Mouse (Mus musculus) fat pad, adult 2 months (tissue): ENCODE data around the gene P2rx7.

Experiments
- DNase-seq: peaks from one replicate; pipeline ENCODE4 v3.0.0-alpha.2; 2011; ENCODE audit warnings: low read depth, low spot score; ENCODE audit errors: extremely low read depth

The P2rx7 gene

DNA sequence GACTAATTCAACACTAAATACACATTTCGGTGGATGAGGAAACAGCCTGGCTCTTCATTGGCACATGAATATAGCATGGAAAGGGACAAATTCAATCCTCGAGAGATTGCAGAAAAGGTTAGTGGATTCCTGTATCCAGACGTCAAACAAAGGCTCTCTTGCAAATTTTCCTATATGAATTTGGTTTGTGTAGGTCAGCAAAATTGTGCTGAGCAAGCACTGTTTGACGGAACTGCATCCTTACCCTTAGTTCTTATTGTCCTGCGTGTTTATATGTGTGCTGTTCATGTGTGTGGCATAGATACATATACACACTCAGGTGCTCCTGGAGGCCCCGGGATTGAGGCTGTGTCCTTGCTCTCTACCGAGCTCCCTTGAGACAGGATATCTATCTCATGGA, 45.4 kb downstream of the P2rx7 start:
- DNase-seq = no peak

GRCm38 (mm10) chr5:122690486-122690885, 46.8 kb downstream of the P2rx7 start:
- DNase-seq = no peak

GRCm38 (mm10) chr5:122693431-122694207, 49.9 kb downstream of the P2rx7 start:
- DNase-seq = no peak

DNA sequence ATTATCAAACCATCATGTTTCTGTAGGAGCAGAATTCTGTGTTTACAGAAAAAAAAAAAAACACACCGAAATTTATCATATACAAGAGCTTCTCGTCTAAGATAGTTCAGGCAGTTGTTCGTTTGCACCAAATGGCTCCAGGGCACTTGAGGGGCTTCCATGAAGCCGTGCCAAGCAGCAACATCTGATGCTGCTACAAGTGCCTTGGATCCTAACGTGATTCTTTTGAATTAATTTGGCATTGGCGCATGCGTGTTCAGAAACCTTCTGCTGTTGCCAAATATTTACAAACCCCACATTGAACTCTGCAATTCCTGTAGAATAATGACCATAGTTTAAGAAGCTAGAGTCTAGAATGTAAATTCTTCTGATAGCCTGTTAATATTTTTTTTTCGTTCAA, 51.8 kb downstream of the P2rx7 start:
- DNase-seq = no peak

GRCm38 (mm10) chr5:122698041-122698700, 54.5 kb downstream of the P2rx7 start:
- no peak for DNase-seq

DNA sequence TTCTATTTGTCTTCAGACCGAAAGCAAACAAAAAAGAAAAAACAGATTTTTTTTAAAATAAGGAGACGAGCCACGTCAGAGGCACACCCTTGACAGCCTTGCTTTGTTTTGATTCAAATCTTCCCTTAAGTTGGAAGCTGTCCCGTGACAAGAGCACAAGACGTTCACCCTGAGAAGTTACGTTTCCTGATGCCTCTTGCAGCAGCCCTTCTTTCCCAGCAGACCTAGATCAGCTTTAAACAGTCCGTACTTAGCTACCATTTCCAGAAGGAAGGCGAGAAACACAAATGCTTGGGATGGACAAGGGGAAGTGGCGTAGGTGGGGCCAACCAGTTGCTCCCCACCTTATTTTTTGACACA, 55.0 kb downstream of the P2rx7 start:
- DNase-seq = no peak

DNA sequence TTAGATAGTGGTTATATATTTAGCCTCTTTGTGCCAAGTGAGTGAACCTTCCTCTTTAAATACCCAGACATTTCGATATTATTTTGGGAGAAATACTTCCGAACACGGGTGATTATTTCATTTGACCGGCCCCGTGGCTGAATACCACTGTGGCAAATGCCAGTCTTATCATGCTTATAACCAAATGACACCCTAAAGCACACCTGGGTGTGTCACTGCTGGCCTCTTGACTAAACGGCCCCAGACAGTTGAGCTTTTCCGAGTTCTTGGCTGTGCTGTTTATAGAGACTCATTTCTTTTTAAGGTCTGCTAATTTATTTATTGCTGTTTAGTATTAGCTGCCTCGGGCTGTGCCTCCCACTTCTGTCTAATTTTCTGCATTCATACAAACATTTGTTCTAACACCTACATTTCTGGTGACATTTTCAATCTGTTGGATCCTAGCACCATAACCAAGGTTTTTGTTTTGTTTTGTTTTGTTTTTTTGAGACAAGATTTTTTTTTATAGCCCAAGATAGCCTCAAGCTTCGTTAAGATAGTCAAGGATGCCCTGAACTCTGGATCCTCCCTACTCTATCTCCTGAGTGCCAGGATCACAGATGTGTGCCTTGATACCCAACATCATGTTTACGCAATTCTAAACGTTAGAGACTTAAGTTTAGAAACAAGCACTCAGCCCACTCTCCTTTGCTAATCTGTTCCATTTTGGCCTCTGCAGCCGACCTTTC, 56.6 kb downstream of the P2rx7 start:
- peak; percentile 78 for DNase-seq

DNA sequence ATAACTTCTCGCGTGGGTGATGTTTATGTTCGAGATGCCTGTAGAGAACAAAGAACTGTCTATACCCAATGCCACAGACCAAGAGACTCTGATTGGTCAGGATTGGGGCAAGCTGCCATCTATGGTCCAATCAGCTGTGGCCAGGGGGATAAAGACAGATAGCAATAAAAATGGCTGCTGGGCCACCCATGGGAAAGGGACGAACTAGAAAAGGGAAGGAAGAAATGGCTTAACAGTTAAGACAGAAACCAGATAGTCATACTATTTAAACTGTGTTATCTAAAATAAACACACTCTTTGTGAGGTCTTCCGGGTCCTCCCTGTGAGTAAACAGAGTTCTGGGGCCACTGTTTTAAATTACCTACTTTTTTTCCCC, 57.1 kb downstream of the P2rx7 start:
- no peak for DNase-seq

DNA sequence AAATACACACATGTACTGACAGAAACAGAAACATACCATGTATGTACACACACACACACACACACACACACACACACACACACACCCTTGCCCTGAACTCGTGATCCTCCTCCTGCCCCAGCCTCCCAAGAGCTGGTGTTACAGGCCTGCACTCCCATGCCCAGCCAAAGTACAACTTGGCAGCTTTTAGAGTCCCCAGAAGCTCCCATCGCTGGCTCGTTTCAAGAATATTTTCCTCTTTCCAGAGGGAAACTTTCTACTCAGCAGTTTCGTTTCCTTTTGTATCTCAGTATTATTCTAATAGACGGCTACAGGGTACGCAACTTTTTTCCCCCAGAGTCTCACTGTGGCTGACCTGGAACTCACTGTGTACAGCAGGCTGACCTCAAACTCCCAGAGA, 58.4 kb downstream of the P2rx7 start:
- DNase-seq = no peak

DNA sequence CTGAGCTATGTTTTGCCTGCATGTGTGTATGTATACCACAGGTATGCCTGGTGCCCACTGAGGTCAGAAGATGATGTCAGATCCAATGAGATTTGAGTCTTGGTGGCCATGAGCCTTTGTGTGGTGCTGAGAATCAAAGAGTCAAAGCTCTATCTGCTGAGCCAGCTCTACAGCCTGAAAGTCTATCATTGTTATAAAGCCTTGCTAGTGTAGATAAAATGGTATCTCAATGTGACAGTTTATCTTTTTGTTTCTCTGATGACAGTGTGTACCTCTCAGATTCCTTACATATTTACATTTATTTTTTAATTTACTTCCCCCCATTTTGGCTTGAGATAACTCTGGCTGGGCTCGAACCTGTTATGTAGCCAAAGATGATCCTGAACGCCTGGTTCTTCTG, 59.9 kb downstream of the P2rx7 start:
- DNase-seq = no peak

- DNase-seq = no peak
Observed at GRCm38 (mm10) chr5:122704571-122704970, 60.9 kb downstream of the P2rx7 start.

- DNase-seq = no peak
Observed at GRCm38 (mm10) chr5:122705174-122705573, 61.5 kb downstream of the P2rx7 start.

GRCm38 (mm10) chr5:122706917-122707275, 63.2 kb downstream of the P2rx7 start:
- DNase-seq = no peak

GRCm38 (mm10) chr5:122707276-122708181, 63.8 kb downstream of the P2rx7 start, which contains the start of gene P2rx4:
P2rx4 (plus strand) TSS chr5:122707544.
- no peak for DNase-seq

- no peak for DNase-seq
Observed at GRCm38 (mm10) chr5:122708819-122709218, 65.1 kb downstream of the P2rx7 start.

DNA sequence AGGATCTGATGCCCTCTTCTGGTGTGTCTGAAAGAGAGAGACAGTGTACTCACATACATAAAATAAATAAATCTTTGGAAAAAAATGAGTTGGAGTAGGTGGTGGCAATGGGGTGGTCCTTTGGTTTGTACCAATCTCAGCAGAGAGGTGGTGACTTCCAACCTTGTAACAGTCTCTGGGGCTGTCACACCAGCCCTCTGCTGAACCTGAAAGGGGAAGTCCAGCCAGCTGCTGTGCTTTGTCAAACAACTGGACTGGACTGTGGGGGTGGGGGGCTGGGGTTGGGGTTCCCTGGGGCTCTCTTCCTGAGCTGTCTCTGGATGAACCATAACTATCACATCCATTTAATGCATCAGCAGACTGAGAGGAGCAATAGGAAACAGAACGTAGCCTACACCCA, 72.0 kb downstream of the P2rx7 start:
- no peak for DNase-seq

DNA sequence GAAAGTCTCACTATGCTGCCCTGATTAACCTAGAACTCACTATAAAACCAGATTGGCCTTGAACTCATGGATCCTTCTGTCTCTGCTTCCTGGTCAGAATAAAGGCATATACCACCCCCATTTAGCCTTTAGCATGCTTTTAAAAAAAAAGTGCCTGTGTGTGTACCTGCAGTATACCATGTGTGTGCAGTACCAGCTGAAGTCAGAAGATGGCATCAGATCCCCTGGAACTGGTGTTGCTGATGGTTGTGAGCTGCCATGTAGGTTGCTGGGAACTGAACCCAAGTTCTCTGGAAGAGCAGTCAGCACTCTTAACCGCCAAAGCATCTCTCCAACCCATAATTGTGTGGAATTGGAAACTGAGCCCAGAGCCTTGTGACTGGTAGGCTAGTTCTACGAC, 73.1 kb downstream of the P2rx7 start:
- no peak for DNase-seq

- no peak for DNase-seq
Observed at GRCm38 (mm10) chr5:122718400-122718799, 74.7 kb downstream of the P2rx7 start.

DNA sequence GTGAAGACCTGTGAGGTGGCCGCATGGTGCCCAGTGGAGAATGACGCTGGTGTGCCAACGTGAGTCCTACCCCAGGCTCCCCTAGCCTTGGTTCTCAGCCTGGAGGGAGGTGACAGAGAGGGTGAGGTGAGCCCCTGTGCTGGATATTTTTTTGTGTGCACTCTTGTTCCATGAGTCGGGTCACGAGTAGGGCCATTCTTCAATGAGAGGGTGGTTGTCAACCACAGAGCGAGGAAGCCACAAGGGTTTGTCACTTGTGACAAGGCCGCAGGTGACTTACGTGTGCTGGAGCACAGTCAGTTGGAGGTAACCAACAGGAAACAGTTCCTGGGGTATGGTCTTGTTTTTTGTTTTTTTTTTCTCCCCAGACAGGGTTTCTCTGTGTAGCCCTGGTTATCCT, 75.5 kb downstream of the P2rx7 start:
- no peak for DNase-seq

- no peak for DNase-seq
Observed at GRCm38 (mm10) chr5:122725453-122725852, 81.7 kb downstream of the P2rx7 start.

GRCm38 (mm10) chr5:122726068-122726467, 82.4 kb downstream of the P2rx7 start:
- no peak for DNase-seq
